Mouse (Mus musculus): Measurements from ENCODE around the gene Bbs10. TPM values are rescaled to one million over a fixed set of nuclear protein-coding genes. Genes with fewer than 3 reads are reported as not detected.

Gene Bbs10
- polyA plus RNA-seq, 1 experiment from 2014 or later, result 2.0 TPM

DNA sequence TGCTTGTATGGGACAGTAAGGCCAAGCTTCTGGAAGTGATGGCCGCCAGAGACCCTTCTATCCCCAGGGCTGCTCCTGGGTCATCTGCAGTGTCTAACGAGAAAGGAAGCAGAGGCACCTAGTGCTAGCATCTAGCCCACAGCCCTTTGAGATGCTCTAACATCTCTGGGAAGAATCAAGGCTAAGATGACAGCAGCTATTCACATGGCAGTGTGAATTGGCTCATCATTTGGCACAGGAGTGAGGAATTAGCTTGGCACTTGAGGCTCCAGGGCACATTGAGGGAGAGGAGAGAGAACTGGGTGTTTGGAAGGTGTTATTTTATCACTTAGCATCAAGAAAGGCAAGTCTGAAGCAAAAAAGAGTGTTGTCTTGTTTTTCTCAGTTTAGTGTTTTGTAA, 49.8 kb downstream of the Bbs10 start:
- H3K27ac ChIP-seq (ENCODE audit: low read depth), result no peak overlapping the region
- TF ChIP-seq CTCF (IDR thresholded peaks at IDR 0.05; ENCODE audit: low read depth) (no peak), EP300 (IDR thresholded peaks at IDR 0.05; ENCODE audit: low read depth) (no peak)
- H3K4me1 ChIP-seq (ENCODE audit: insufficient read depth), result no peaks in the 10 kb centered on the region
- no peak for ATAC-seq
- no peak overlapping the region for H3K9ac ChIP-seq (replicated peaks)
- H3K4me3 ChIP-seq (ENCODE audit: low read depth, low read length), result no peak overlapping the region
- no peaks in the 10 kb centered on the region for H3K9me3 ChIP-seq (ENCODE audit: low read length)
- H3K36me3 ChIP-seq (replicated peaks; ENCODE audit: insufficient read depth, low read length), result no peaks in the 10 kb centered on the region
- no peak overlapping the region for H3K4me2 ChIP-seq (ENCODE audit: low read depth, low read length)
- H3K27me3 ChIP-seq (ENCODE audit: insufficient read depth, low read length), result no peaks in the 10 kb centered on the region
- DNase-seq, result no peak
- WGBS (ENCODE audit: insufficient replicate concordance), result 52% methylated on average over 2 of the region's 2 CpGs

Other genes starting within 250 kb of the Bbs10 start
- 5.4 and 5.6 TPM in 2 replicates for gene Osbpl8, start 133.9 kb upstream of the Bbs10 start, polyA plus RNA-seq (2015; fragmentation: Nextera tagmentation; extraction: Ambion mirVana)
- 69.9 and 73.7 TPM in 2 replicates for gene Nap1l1, start 174.5 kb downstream of the Bbs10 start, polyA plus RNA-seq (2015; fragmentation: Nextera tagmentation; extraction: Ambion mirVana)
- 29.6 and 32.1 TPM in 2 replicates for gene Phlda1, start 207.6 kb downstream of the Bbs10 start, polyA plus RNA-seq (2015; fragmentation: Nextera tagmentation; extraction: Ambion mirVana)